Mouse (Mus musculus) stomach, postnatal 0 days (tissue): ENCODE measurements at regions not wholly inside any gene's neighbourhood (a gene's known extent, or its start where the extent isn't known, plus 50 kb on each side); places are given as distances from the start of the nearest gene placed in this dataset.

ENCODE experiments used
- ATAC-seq: fragments of 200-750 bp; cut with Nextera tagmentation; 2 replicates; pipeline ENCODE4 v1.8.0; 2017; ENCODE audit not compliant: low FRiP score, low TSS enrichment
- DNase-seq: peaks from one replicate; pipeline ENCODE4 v3.0.0-alpha.2; 2016; ENCODE audit warnings: low spot score
- H3K27ac ChIP-seq: fragments of 300-500 bp; sonication (generic); replicated peaks from 2 replicates; pipeline ENCODE4 v1.5.1; 2014; ENCODE audit warnings: mild to moderate bottlenecking, control low read depth
- H3K27me3 ChIP-seq: fragments of 300-500 bp; sonication (generic); 2 replicates; pipeline ENCODE4 v1.6.1; 2014; ENCODE audit warnings: low read length; ENCODE audit not compliant: control insufficient read depth, insufficient read depth
- H3K36me3 ChIP-seq: fragments of 300-500 bp; sonication (generic); 2 replicates; pipeline ENCODE4 v1.6.1; 2014; ENCODE audit warnings: low read length, mixed read lengths; ENCODE audit not compliant: control insufficient read depth, insufficient read depth
- H3K4me1 ChIP-seq: fragments of 300-500 bp; sonication (generic); replicated peaks from 2 replicates; pipeline ENCODE4 v1.6.1; 2014; ENCODE audit warnings: antibody characterized with exemption; ENCODE audit not compliant: control insufficient read depth, insufficient read depth
- H3K4me2 ChIP-seq: fragments of 300-500 bp; sonication (generic); replicated peaks from 2 replicates; pipeline ENCODE4 v1.6.1; 2014; ENCODE audit warnings: low read depth, mild to moderate bottlenecking, control low read depth, moderate library complexity
- H3K4me3 ChIP-seq: fragments of 300-500 bp; sonication (generic); 2 replicates; pipeline ENCODE4 v1.5.1; 2014; ENCODE audit warnings: low read depth, low read length, control low read depth
- H3K9ac ChIP-seq: fragments of 300-500 bp; sonication (generic); 2 replicates; pipeline ENCODE4 v1.6.1; 2014; ENCODE audit warnings: mild to moderate bottlenecking, low read length, control low read depth, mixed read lengths
- H3K9me3 ChIP-seq: fragments of 300-500 bp; sonication (generic); 2 replicates; pipeline ENCODE4 v1.6.1; 2016; ENCODE audit warnings: low read length; ENCODE audit not compliant: control insufficient read depth
- CTCF ChIP-seq: IDR thresholded peaks from 2 replicates; pipeline ENCODE4 v1.5.1; 2016; ENCODE audit warnings: antibody characterized with exemption, low read depth, mild to moderate bottlenecking, moderate library complexity
- EP300 ChIP-seq: optimal IDR thresholded peaks from 2 replicates; pipeline ENCODE3; 2016; ENCODE audit warnings: antibody characterized with exemption
- WGBS: fragments of 180-500 bp; shearing (Covaris S2); extraction: QIAGEN DNeasy Blood & Tissue Kit; methylation state at CpG from one replicate; pipeline ENCODE4 v1.1.7; 2014; 5-methylcytosine and 5-hydroxymethylcytosine counted together

DNA sequence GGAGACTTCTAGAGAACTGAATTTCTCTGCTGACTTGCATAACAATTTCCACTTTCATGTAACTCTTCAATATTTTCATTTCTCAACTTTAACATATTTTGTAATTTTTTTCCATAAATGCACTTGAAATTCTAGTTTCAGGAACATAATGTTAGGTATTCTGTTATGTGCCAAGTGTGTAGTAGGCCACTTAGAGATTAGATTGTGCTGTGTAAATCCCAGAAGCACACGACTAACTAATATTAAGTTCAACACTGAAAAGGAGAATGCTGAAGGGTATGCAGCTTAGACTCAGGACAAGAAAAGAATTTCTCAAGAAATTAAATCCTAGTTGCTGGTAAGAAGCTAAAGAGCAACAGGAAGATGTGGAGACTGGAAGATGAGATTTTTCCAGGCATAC lies 455.8 kb upstream of the Negr1 start:
- TF ChIP-seq CTCF (no peak), EP300 (no peak)
- WGBS, result 53% methylated on average over 1 of the region's 1 CpGs
- Histone ChIP-seq H3K36me3 (no peaks in the 10 kb centered on the region), H3K27ac (no peak overlapping the region), H3K27me3 (no peaks in the 10 kb centered on the region), H3K4me2 (no peak overlapping the region), H3K4me1 (no peaks in the 10 kb centered on the region), H3K9me3 (no peaks in the 10 kb centered on the region), H3K4me3 (no peak overlapping the region), H3K9ac (no peak overlapping the region)
- DNase-seq (no peak), ATAC-seq (no peak)

DNA sequence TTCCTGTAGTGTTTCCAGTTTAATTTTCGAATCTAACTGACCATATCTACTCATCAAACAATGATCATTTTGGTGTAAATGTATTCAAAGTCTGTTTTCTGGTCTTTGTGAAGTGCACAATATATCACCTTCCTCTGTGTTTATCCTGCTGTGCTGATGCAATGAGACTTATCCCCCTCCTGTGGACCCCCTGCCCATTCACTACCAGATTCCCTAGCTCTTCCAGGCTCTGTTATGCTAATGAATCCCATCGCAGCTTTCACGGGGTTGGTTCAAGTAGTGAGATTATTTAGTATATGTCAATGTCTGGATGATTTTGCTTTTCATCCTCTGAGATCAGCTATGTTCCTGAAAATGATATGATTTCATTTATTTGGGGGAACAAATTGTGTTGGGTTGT lies 441.3 kb upstream of the Negr1 start:
- no peak overlapping the region for H3K27ac ChIP-seq

DNA sequence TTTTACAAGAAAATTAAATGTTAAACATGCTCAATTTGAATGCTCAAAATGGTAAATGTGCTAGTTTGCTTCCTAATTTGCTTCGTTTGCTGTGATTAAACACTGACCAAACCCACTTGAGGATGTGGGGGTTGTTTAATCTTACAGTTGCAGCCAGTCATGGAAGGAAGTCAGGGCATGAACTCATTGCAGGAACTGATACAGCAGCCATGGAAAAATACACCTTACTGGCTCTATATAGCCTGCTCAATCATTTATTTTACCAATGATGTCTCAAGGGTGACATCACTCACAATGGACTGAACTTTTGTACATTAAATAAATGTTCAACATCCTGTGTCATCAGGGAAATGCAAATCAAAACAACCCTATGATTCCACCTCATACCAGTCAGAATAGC lies 430.0 kb upstream of the Negr1 start:
- ATAC-seq, result no peak
- Histone ChIP-seq H3K4me3 (no peak overlapping the region), H3K4me2 (no peak overlapping the region), H3K9me3 (no peaks in the 10 kb centered on the region), H3K27me3 (no peaks in the 10 kb centered on the region), H3K4me1 (no peaks in the 10 kb centered on the region), H3K36me3 (no peaks in the 10 kb centered on the region), H3K9ac (no peak overlapping the region), H3K27ac (no peak overlapping the region)
- TF ChIP-seq CTCF, result no peak
- no peak for TF ChIP-seq EP300
- 49% methylated on average over 1 of the region's 1 CpGs for WGBS
- no peak for DNase-seq

More for the DNA sequence above, 441.3 kb upstream of the Negr1 start:
- Histone ChIP-seq H3K4me1 (no peaks in the 10 kb centered on the region), H3K4me3 (no peak overlapping the region), H3K36me3 (no peaks in the 10 kb centered on the region), H3K4me2 (no peak overlapping the region), H3K9me3 (no peaks in the 10 kb centered on the region), H3K27me3 (no peaks in the 10 kb centered on the region), H3K9ac (no peak overlapping the region)
- ATAC-seq (no peak), DNase-seq (no peak)
- TF ChIP-seq CTCF (no peak), EP300 (no peak)
- WGBS, result 48% methylated on average over 3 of the region's 3 CpGs

DNA sequence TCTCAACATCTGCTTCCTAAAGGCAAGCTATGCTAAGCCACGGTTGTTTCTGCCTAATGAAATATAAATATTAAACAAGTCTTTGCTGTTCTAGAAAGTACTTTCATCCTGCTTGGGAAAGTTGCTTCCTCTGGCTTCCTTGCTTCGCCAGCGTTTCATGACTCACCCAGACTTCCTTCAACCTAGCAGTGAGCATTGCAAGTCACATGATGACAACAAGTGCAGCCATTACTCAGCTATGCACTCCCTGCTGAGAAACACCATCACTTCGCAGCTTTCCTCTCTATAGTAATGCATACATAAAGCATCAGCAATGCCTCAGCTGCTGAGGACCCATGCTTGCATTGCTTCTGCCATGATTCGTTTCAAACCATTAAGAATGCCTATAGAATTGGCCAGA lies 420.2 kb upstream of the Negr1 start:
- ATAC-seq (peak; percentile 53; the same call in 1 of the 2 replicates), DNase-seq (no peak)
- no peak for TF ChIP-seq CTCF
- TF ChIP-seq EP300, result no peak
- no peaks in the 10 kb centered on the region for H3K4me1 ChIP-seq
- H3K36me3 ChIP-seq, result no peaks in the 10 kb centered on the region
- H3K9ac ChIP-seq, result no peak overlapping the region
- H3K27ac ChIP-seq, result no peak overlapping the region
- H3K4me2 ChIP-seq, result no peak overlapping the region
- 45% methylated on average over 5 of the region's 5 CpGs for WGBS
- no peaks in the 10 kb centered on the region for H3K27me3 ChIP-seq
- H3K4me3 ChIP-seq, result no peak overlapping the region
- H3K9me3 ChIP-seq, result no peaks in the 10 kb centered on the region

DNA sequence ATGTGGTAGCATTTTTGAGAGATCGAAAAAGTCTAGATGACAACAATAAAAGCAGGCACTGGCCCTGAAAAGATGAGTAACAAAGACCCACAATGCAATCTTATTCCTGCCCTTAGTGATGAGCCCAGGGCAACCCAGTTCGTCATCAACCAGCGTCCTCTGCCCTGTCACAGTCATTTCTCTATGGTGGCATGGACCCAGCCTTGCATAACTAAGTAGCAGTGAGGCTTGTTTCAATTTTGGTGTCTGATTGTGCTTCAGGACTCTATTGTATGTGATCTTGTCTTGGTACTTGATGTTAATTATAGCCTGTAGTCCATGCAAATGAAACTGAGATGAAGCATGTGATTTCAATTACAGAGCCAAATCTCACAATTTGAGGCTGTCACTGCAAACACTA lies 412.3 kb upstream of the Negr1 start:
- WGBS, result 91% methylated on average over 3 of the region's 3 CpGs
- Histone ChIP-seq H3K36me3 (no peaks in the 10 kb centered on the region), H3K4me1 (no peaks in the 10 kb centered on the region), H3K4me3 (no peak overlapping the region), H3K4me2 (no peak overlapping the region), H3K27ac (no peak overlapping the region), H3K9ac (no peak overlapping the region), H3K27me3 (no peaks in the 10 kb centered on the region), H3K9me3 (no peaks in the 10 kb centered on the region)
- DNase-seq (no peak), ATAC-seq (no peak)
- no peak for TF ChIP-seq EP300
- no peak for TF ChIP-seq CTCF

DNA sequence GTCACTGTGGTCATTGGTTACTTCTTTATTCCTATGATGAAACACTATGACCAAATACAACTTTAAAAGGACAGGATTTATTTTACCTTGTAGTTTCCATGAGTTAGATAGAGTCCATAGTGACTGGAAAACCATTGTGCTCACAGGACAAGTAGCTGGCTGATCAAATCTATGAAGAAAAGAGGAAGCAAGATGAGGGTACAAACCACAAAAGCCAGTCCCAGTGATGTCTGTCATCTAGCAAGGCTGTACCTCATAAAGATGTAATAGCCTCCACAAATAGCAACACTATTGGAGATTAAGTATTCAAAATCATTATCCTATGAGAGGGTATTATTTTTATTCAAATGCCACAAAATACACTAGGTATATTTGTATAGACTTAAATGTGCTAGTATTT lies 391.5 kb upstream of the Negr1 start:
- DNase-seq (no peak), ATAC-seq (no peak)
- no peak overlapping the region for H3K4me3 ChIP-seq
- H3K36me3 ChIP-seq, result no peaks in the 10 kb centered on the region
- no peaks in the 10 kb centered on the region for H3K9me3 ChIP-seq
- H3K9ac ChIP-seq, result no peak overlapping the region
- no peaks in the 10 kb centered on the region for H3K4me1 ChIP-seq
- H3K4me2 ChIP-seq, result no peak overlapping the region
- no peak overlapping the region for H3K27ac ChIP-seq
- no peak for TF ChIP-seq CTCF
- no peak for TF ChIP-seq EP300
- no peaks in the 10 kb centered on the region for H3K27me3 ChIP-seq
